Mouse (Mus musculus) frontal cortex, postnatal 10 days (tissue): ENCODE measurements around the gene Caskin2.
A peak's percentile ranks its signal among the peaks of the same experiment; 100 is the strongest.

Experiments used
- DNase-seq, 2 experiments: peaks; one replicate each; pipeline ENCODE4 v3.0.0; 2022; ENCODE audit warnings: low spot score in 2 of 2, mixed read lengths in 1 of 2

The Caskin2 gene

GRCm38 (mm10) chr11:115807306-115807705 lies 6.1 kb downstream of the Caskin2 start:
- peak in 1 of 2 experiments; percentile 39 for DNase-seq

GRCm38 (mm10) chr11:115806154-115806553 lies 7.3 kb downstream of the Caskin2 start:
- no peak for DNase-seq

GRCm38 (mm10) chr11:115805005-115805404 lies 8.4 kb downstream of the Caskin2 start:
- DNase-seq = no peak

GRCm38 (mm10) chr11:115803072-115803709 lies 10.2 kb downstream of the Caskin2 start:
- no peak for DNase-seq

GRCm38 (mm10) chr11:115800981-115801380 lies 12.5 kb downstream of the Caskin2 start:
- DNase-seq = no peak

GRCm38 (mm10) chr11:115797665-115798064 lies 15.8 kb downstream of the Caskin2 start:
- DNase-seq = no peak

- DNase-seq = no peak
These were observed 16.5 kb downstream of the Caskin2 start for GRCm38 (mm10) chr11:115796898-115797297.

- no peak for DNase-seq
These were observed 21.1 kb downstream of the Caskin2 start for GRCm38 (mm10) chr11:115792353-115792752.

- DNase-seq = no peak
These were observed 21.5 kb downstream of the Caskin2 start for GRCm38 (mm10) chr11:115791919-115792318.

- DNase-seq = no peak
These were observed 23.7 kb downstream of the Caskin2 start for GRCm38 (mm10) chr11:115789787-115790186.

- DNase-seq = no peak
These were observed 27.0 kb downstream of the Caskin2 start for GRCm38 (mm10) chr11:115786473-115786872.

GRCm38 (mm10) chr11:115780141-115781070 lies 33.0 kb downstream of the Caskin2 start:
- peak in 1 of 2 experiments; percentile 41 for DNase-seq

- peak; percentile 43 to 57 for DNase-seq
These were observed 34.3 kb downstream of the Caskin2 start for GRCm38 (mm10) chr11:115779038-115779571.

- no peak for DNase-seq
These were observed 35.7 kb downstream of the Caskin2 start for GRCm38 (mm10) chr11:115777487-115778335.

GRCm38 (mm10) chr11:115776954-115777353 lies 36.5 kb downstream of the Caskin2 start:
- DNase-seq = no peak

GRCm38 (mm10) chr11:115775821-115776665 lies 37.4 kb downstream of the Caskin2 start:
- DNase-seq = peak in 1 of 2 experiments; percentile 6

GRCm38 (mm10) chr11:115774653-115775052 lies 38.8 kb downstream of the Caskin2 start:
- DNase-seq = no peak

GRCm38 (mm10) chr11:115768896-115769295 lies 44.5 kb downstream of the Caskin2 start:
- DNase-seq = no peak

- DNase-seq = no peak
These were observed 46.5 kb downstream of the Caskin2 start for GRCm38 (mm10) chr11:115766981-115767380.

GRCm38 (mm10) chr11:115766356-115766943 lies 47.0 kb downstream of the Caskin2 start:
- no peak for DNase-seq
